Mouse (Mus musculus): ENCODE results near the gene Nox3. TPM values are rescaled to one million over a fixed set of nuclear protein-coding genes. Genes with fewer than 3 reads are reported as not detected.

The Nox3 gene
- total and polyA plus RNA-seq, 2 experiments, result not detected

- no peak overlapping the region for H3K4me3 ChIP-seq (ENCODE audit: insufficient read depth, low read depth, low read length)
- DNase-seq (ENCODE audit: extremely low read depth, low read depth, low spot score), result no peak
- TF ChIP-seq POLR2A (IDR thresholded peaks at IDR 0.05; ENCODE audit: extremely low read depth, insufficient read depth, low read length) (no peak), CTCF (IDR thresholded peaks at IDR 0.05; ENCODE audit: low read depth, low read length) (no peak)
- WGBS, result 64% methylated on average over 8 of the region's 8 CpGs
- H3K27ac ChIP-seq (replicated peaks; ENCODE audit: insufficient read depth, low read depth, low read length), result no peak overlapping the region
- H3K4me1 ChIP-seq (ENCODE audit: control insufficient read depth, insufficient read depth, low read length), result no peaks in the 10 kb centered on the region
- no peaks in the 10 kb centered on the region for H3K36me3 ChIP-seq (ENCODE audit: control insufficient read depth, insufficient read depth, low read length)
- no peaks in the 10 kb centered on the region for H3K27me3 ChIP-seq (ENCODE audit: control insufficient read depth, insufficient read depth, low read length)
- H3K9ac ChIP-seq (ENCODE audit: low read depth, low read length), result no peak overlapping the region
- H3K79me2 ChIP-seq (ENCODE audit: control insufficient read depth, insufficient read depth, low read length), result no peaks in the 10 kb centered on the region
Observed at GRCm38 (mm10) chr17:3692817-3693216, 3.2 kb downstream of the Nox3 start.

GRCm38 (mm10) chr17:3690499-3691258, 5.4 kb downstream of the Nox3 start:
- H3K4me3 ChIP-seq (ENCODE audit: insufficient read depth, low read depth, low read length), result no peak overlapping the region
- H3K36me3 ChIP-seq (ENCODE audit: control insufficient read depth, insufficient read depth, low read length), result no peaks in the 10 kb centered on the region
- no peaks in the 10 kb centered on the region for H3K79me2 ChIP-seq (ENCODE audit: control insufficient read depth, insufficient read depth, low read length)
- H3K27ac ChIP-seq (replicated peaks; ENCODE audit: insufficient read depth, low read depth, low read length), result no peak overlapping the region
- H3K4me1 ChIP-seq (ENCODE audit: control insufficient read depth, insufficient read depth, low read length), result no peaks in the 10 kb centered on the region
- DNase-seq (ENCODE audit: extremely low read depth, low read depth, low spot score), result no peak
- 73% methylated on average over 8 of the region's 8 CpGs for WGBS
- TF ChIP-seq POLR2A (IDR thresholded peaks at IDR 0.05; ENCODE audit: extremely low read depth, insufficient read depth, low read length) (no peak), CTCF (IDR thresholded peaks at IDR 0.05; ENCODE audit: low read depth, low read length) (no peak)
- H3K27me3 ChIP-seq (ENCODE audit: control insufficient read depth, insufficient read depth, low read length), result no peaks in the 10 kb centered on the region
- H3K9ac ChIP-seq (ENCODE audit: low read depth, low read length), result no peak overlapping the region

- Histone ChIP-seq H3K9ac (ENCODE audit: low read depth, low read length) (no peak overlapping the region), H3K4me3 (ENCODE audit: insufficient read depth, low read depth, low read length) (no peak overlapping the region), H3K27ac (replicated peaks; ENCODE audit: insufficient read depth, low read depth, low read length) (no peak overlapping the region), H3K36me3 (ENCODE audit: control insufficient read depth, insufficient read depth, low read length) (no peaks in the 10 kb centered on the region), H3K79me2 (ENCODE audit: control insufficient read depth, insufficient read depth, low read length) (no peaks in the 10 kb centered on the region), H3K27me3 (ENCODE audit: control insufficient read depth, insufficient read depth, low read length) (no peaks in the 10 kb centered on the region), H3K4me1 (ENCODE audit: control insufficient read depth, insufficient read depth, low read length) (no peaks in the 10 kb centered on the region)
- no peak for TF ChIP-seq CTCF (IDR thresholded peaks at IDR 0.05; ENCODE audit: low read depth, low read length)
- 65% methylated on average over 3 of the region's 3 CpGs for WGBS
- no peak for DNase-seq (ENCODE audit: extremely low read depth, low read depth, low spot score)
Observed at GRCm38 (mm10) chr17:3683662-3684061, 12.4 kb downstream of the Nox3 start.

- Histone ChIP-seq H3K4me1 (ENCODE audit: control insufficient read depth, insufficient read depth, low read length) (no peaks in the 10 kb centered on the region), H3K27me3 (ENCODE audit: control insufficient read depth, insufficient read depth, low read length) (no peaks in the 10 kb centered on the region), H3K79me2 (ENCODE audit: control insufficient read depth, insufficient read depth, low read length) (no peaks in the 10 kb centered on the region), H3K36me3 (ENCODE audit: control insufficient read depth, insufficient read depth, low read length) (no peaks in the 10 kb centered on the region), H3K27ac (replicated peaks; ENCODE audit: insufficient read depth, low read depth, low read length) (no peak overlapping the region), H3K4me3 (ENCODE audit: insufficient read depth, low read depth, low read length) (no peak overlapping the region), H3K9ac (ENCODE audit: low read depth, low read length) (no peak overlapping the region)
- no peak for TF ChIP-seq POLR2A (IDR thresholded peaks at IDR 0.05; ENCODE audit: extremely low read depth, insufficient read depth, low read length)
- TF ChIP-seq CTCF (IDR thresholded peaks at IDR 0.05; ENCODE audit: low read depth, low read length), result no peak
- no peak for DNase-seq (ENCODE audit: extremely low read depth, low read depth, low spot score)
- 74% methylated on average over 4 of the region's 4 CpGs for WGBS
Observed at GRCm38 (mm10) chr17:3669226-3669625, 26.8 kb downstream of the Nox3 start.

- Histone ChIP-seq H3K36me3 (ENCODE audit: control insufficient read depth, insufficient read depth, low read length) (no peaks in the 10 kb centered on the region), H3K9ac (ENCODE audit: low read depth, low read length) (no peak overlapping the region), H3K4me1 (ENCODE audit: control insufficient read depth, insufficient read depth, low read length) (no peaks in the 10 kb centered on the region), H3K4me3 (ENCODE audit: insufficient read depth, low read depth, low read length) (no peak overlapping the region), H3K79me2 (ENCODE audit: control insufficient read depth, insufficient read depth, low read length) (no peaks in the 10 kb centered on the region), H3K27ac (replicated peaks; ENCODE audit: insufficient read depth, low read depth, low read length) (no peak overlapping the region), H3K27me3 (ENCODE audit: control insufficient read depth, insufficient read depth, low read length) (no peaks in the 10 kb centered on the region)
- no peak for TF ChIP-seq POLR2A (IDR thresholded peaks at IDR 0.05; ENCODE audit: extremely low read depth, insufficient read depth, low read length)
- DNase-seq (ENCODE audit: extremely low read depth, low read depth, low spot score), result no peak
- 93% methylated on average over 4 of the region's 4 CpGs for WGBS
Observed at GRCm38 (mm10) chr17:3667287-3667686, 28.8 kb downstream of the Nox3 start.

- H3K79me2 ChIP-seq (ENCODE audit: control insufficient read depth, insufficient read depth, low read length), result no peaks in the 10 kb centered on the region
- TF ChIP-seq CTCF (IDR thresholded peaks at IDR 0.05; ENCODE audit: low read depth, low read length) (no peak), POLR2A (IDR thresholded peaks at IDR 0.05; ENCODE audit: extremely low read depth, insufficient read depth, low read length) (no peak)
- no peaks in the 10 kb centered on the region for H3K36me3 ChIP-seq (ENCODE audit: control insufficient read depth, insufficient read depth, low read length)
- WGBS, result 77% methylated on average over 4 of the region's 4 CpGs
- H3K27ac ChIP-seq (replicated peaks; ENCODE audit: insufficient read depth, low read depth, low read length), result no peak overlapping the region
- no peak overlapping the region for H3K9ac ChIP-seq (ENCODE audit: low read depth, low read length)
- no peaks in the 10 kb centered on the region for H3K27me3 ChIP-seq (ENCODE audit: control insufficient read depth, insufficient read depth, low read length)
- H3K4me3 ChIP-seq (ENCODE audit: insufficient read depth, low read depth, low read length), result no peak overlapping the region
- DNase-seq (ENCODE audit: extremely low read depth, low read depth, low spot score), result no peak
- no peaks in the 10 kb centered on the region for H3K4me1 ChIP-seq (ENCODE audit: control insufficient read depth, insufficient read depth, low read length)
Observed at GRCm38 (mm10) chr17:3665321-3665720, 30.7 kb downstream of the Nox3 start.
